Mouse (Mus musculus): ENCODE data around the gene Ubfd1. TPM values are rescaled to one million over a fixed set of nuclear protein-coding genes. Genes with fewer than 3 reads are reported as not detected.

The Ubfd1 gene
- 10 to 100 TPM; 64.2 to 65.1 TPM for total RNA-seq (2021)
- long read RNA-seq, experiment 1, full-length matches to known transcripts = 17 of 34 reads
- long read RNA-seq, experiment 1, partial matches to known transcripts = 6 of 34 reads
- long read RNA-seq, experiment 1, other reads (novel, unspliced or antisense) = 11 of 34 reads
- long read RNA-seq, experiment 2, full-length matches to known transcripts = 32 of 54 reads
- long read RNA-seq, experiment 2, partial matches to known transcripts = 2 of 54 reads
- long read RNA-seq, experiment 2, other reads (novel, unspliced or antisense) = 20 of 54 reads

- DNase-seq (ENCODE audit: low spot score in 2 of 2) = peak; percentile 97 to 98
Observed at GRCm38 (mm10) chr7:122066945-122067516, at the start of gene Ubfd1, which contains the start of gene Ears2. Gene Ubfd1 (plus strand): TSS chr7:122067175. Gene Ears2 (minus strand): TSS chr7:122067263.

DNA sequence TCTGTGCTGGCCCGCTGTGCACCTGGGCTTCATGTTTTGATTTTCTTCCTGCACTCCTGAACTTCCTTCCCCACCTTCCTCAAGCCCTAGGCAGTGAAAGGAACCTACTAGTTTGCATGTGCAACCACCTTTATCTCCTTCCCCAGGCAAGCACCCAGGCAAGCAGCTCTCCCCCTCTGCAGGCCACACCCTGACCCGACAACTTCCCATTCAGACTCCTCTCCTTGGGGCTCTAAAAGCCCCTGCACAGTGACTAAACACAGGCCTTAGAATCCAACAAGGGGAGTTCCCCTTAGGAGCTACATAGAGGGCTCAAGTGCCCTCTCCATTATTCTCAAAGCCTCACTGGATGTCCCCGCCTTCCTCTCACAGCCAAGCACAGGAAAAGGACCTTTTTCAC, 48.7 kb upstream of the Ubfd1 start:
- no peak for DNase-seq (ENCODE audit: low spot score in 2 of 2)

DNA sequence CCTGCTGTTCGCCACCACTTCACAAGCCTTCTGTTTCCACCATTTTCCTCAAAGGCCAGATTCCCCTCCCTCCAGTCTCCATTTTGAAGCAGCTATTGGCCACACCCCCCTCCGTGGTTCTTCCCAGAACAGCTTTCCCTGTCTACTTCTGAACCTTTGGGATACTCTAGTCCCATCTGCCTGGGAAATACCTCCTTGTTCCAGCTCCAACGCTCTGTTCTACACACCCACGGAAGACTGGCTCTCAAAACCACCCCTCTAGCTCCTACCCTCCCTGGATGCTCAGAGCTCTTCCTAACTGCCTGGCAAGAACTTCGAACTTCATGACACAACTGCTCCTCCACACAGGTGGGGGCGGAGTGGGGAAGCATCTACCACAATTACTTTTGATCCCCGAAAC, 48.0 kb upstream of the Ubfd1 start:
- peak in 1 of 2 experiments; percentile 60 for DNase-seq (ENCODE audit: low spot score in 2 of 2)

DNA sequence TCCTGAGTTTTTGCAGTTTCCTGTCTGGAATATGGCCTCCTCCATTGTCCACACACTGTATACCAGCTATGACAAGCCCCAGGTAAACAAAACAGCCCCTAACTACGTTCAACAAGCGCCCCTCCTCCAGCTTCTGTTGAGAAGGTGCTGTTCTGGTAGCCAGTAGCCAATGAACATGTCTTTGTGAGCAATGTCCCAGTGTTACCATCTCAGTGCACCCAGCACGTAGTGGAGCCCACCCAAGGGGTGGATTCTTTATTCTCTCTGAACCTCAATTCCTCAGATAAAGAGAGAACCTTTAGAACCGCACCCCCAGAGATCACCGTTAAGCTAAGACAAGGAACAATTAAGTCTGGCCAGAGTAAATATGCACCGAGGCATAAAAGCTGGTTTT, 46.7 kb upstream of the Ubfd1 start:
- peak in 1 of 2 experiments; percentile 24 for DNase-seq (ENCODE audit: low spot score in 2 of 2)

DNA sequence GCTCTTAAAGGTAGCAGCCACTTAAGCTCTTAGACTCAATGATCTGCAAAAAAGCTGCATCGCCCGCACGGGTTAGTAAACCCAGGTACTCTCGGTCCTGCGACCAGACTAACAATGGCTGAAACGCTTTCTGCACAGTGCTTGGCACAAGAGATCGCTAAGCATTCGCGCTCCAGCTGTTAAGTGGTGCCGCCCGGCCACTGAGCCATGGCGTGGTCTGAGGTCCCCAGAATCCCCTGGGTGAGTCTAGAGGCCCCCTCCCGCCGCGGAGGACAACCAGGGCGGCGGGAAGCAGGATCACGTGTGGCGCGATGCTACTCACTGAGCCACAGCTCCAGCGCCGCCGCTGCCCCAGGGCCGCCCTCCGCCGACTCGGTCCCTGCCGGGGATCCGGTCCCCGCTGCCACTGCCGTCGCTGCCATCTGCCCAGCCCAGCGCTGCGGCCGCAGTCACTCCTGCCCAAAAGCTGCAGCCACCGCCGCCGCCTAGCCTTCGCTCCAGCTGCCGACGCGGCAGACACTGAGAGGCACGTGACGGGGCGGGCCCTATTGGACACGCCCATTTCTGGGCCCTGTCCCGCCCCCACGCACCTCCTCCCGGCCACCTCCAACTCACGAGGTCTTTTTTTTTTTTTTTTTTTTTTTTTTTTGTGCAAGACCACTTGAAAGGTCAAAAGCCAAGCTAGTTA, 46.2 kb upstream of the Ubfd1 start, which contains the start of gene Gga2:
Gene Gga2, minus strand, starts transcription at position 556 of the 688 bp plus-strand sequence.
- peak; percentile 85 to 89 for DNase-seq (ENCODE audit: low spot score in 2 of 2)

- no peak for DNase-seq (ENCODE audit: low spot score in 2 of 2)
Observed at GRCm38 (mm10) chr7:122022131-122022530, 44.8 kb upstream of the Ubfd1 start.

DNA sequence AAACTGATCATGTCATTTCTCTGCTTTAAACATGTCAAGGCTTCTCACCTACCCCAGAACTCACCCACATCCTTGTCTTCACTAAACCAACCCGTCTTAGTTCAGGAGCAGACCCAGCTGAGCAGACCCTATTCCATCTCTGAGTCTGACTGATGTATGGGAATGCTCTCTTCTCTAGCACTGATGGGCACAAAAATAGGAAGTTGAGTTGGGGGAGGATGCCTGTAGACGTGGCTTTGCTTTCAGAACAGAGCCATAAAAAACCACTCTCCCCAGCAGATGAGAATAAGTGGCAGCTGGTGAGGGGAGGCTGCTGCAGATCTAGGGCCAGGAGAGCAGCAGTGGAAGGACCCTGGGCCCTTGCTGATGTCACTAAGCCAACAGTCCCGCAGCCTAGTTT, 33.6 kb upstream of the Ubfd1 start:
- DNase-seq (ENCODE audit: low spot score in 2 of 2) = no peak

DNA sequence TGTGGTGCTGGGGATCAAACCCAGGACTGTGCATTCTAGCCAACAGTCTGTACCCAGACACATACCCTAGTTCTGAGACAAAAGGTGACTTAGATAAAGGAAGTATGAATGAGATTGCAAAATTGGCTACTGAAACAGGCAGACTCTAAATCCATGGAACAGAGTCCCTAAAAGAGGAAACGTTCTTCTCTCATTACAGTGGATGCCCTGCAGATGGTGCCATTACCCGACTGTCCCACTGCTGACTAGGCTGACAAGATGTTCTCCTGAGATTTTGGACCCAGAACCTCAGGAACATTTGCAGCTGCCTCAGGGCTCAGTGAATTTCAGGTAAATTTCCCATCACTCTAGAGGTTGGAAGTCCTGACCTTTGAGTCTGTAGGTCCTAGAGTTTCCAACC, 32.6 kb upstream of the Ubfd1 start:
- DNase-seq (ENCODE audit: low spot score in 2 of 2) = no peak

DNA sequence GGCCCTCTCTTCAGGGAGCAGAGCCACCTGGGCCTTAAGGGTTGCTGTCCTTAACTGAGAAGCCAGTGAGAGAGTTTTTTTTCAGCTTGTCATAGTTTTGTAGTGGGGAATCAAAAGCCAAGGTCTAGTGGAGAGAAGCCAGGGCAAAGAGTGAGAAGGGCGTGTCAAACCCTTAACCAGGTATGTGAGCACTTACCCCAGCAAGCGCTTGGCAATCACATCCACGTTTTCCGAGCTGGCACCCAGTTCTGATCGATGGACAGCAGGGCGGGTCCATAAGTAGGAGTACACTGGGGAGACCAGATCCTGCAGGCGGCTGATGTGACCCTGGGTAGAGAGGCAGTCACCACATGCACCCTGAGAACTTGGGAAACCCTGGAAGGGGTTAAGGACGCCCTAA, 22.9 kb upstream of the Ubfd1 start:
- DNase-seq (ENCODE audit: low spot score in 2 of 2) = no peak

GRCm38 (mm10) chr7:122045181-122045634, 21.8 kb upstream of the Ubfd1 start:
- no peak for DNase-seq (ENCODE audit: low spot score in 2 of 2)

DNA sequence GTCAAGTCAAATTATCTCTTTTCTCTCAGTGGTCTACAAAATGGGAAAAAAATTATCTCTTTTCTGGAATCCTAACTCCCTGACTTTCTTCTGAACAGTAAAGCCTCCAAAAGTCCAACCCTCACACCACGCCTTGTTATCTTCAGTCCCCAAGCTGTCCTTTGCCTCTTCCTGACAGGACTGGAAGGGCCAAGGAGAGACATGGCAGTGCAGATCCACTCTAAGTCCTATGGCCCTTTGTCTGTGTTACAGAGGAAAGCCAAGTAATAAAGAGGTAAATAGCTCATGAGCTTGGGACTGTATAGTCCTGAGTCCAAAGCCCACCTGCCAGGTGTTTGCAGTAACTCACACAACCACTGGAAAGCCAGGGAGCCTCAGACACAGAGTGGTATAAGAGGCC, 21.3 kb upstream of the Ubfd1 start:
- DNase-seq (ENCODE audit: low spot score in 2 of 2) = no peak

DNA sequence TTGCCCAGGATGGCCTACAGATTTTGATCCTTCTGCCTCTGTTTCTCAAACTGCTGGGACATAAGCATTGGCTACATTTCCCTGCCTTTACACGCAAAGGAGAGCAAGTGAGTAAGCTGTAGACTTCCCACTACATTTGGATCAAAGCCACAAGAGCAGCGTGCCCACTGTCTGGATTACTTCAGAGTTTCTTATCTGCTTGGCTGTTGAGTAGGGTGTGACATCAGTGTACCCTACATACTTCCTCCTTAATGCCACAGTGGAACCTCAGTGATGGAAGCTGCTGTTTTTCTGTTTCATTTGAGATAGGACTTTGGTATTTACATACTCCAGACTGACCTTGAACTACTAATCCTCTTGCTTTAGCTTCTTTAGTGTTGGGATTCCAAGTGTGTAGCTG, 20.2 kb upstream of the Ubfd1 start:
- DNase-seq (ENCODE audit: low spot score in 2 of 2) = no peak

- no peak for DNase-seq (ENCODE audit: low spot score in 2 of 2)
Observed at GRCm38 (mm10) chr7:122048191-122048590, 18.8 kb upstream of the Ubfd1 start.

- DNase-seq (ENCODE audit: low spot score in 2 of 2) = no peak
Observed at GRCm38 (mm10) chr7:122050834-122051233, 16.1 kb upstream of the Ubfd1 start.

DNA sequence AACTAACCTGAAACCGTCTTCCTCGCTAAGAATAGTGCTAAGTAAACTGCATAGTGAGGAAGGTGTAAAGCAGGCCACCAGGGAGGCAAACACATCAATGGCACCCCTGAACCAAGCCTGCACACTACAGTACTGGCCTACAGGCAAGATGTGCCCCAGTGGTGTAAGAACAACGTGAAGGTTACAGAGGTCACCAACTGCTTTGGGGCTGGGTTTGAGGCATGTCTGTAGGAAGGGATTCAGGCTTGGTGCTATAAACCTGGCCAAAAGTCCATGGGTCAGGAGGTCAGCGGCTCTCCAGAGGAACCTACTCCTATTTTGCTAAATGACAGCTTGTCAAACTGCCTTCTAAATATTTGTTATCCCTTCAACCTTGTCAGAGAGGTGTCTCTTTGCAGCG, 10.3 kb upstream of the Ubfd1 start:
- no peak for DNase-seq (ENCODE audit: low spot score in 2 of 2)

DNA sequence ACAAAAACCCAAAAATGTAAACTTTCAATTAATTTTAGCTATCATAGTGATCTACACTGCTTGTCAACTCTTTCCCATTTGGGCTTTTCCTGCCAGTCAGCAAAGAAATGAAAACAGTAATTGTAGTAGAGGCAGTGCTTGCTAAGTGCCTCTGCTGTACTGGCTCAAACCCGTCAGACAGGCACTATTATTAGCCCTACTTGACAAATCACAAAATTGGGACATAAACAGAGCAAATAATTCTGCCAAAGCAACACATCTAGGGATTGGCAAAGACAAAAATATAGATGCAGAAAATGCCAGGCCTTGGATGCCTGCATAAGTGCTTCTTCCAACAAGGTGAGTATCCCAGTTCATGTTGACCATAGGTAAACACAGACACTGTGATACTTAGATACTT, 1.3 kb upstream of the Ubfd1 start:
- DNase-seq (ENCODE audit: low spot score in 2 of 2) = no peak

- DNase-seq (ENCODE audit: low spot score in 2 of 2) = no peak
Observed at GRCm38 (mm10) chr7:122066102-122066944, 652 bp upstream of the Ubfd1 start.

DNA sequence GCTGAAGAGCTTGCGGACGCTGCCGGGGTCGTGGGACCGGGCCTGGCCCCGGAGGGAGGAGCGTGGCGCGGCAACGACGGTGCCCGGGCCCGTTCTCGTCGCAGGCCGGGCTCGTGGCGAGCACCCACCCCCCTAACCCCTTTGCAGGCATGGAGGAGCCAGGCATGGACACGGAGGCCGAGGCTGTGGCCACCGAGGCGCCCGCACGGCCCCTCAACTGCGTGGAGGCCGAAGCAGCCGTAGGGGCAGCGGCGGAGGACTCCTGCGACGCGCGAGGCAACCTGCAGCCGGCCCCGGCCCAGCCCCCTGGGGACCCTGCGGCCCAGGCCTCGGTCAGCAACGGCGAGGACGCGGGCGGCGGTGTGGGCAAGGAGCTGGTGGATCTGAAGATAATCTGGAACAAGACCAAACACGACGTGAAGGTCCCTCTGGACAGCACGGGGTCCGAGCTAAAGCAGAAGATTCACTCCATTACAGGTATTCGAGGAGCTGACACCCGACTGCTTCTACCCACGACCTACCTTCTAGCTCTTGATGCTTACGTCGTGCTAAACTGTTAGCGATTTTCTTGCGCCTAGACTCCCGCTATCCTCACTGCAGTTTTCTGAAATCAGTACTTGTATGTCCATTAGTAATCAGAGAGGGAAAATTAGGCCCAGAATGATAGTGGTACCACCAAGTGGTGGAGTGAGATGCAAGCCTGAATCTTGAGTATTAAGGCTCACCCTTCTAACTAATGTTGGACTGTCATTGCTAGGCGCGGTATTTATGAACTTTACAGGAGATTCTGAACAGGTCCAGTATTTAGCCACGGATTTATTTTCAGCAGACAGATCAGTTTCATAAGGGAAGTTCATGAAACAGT, 774 bp downstream of the Ubfd1 start:
- DNase-seq (ENCODE audit: low spot score in 2 of 2) = peak in 1 of 2 experiments; percentile 24

- no peak for DNase-seq (ENCODE audit: low spot score in 2 of 2)
Observed at GRCm38 (mm10) chr7:122074374-122074773, 7.4 kb downstream of the Ubfd1 start.

- no peak for DNase-seq (ENCODE audit: low spot score in 2 of 2)
Observed at GRCm38 (mm10) chr7:122079798-122080554, 13.0 kb downstream of the Ubfd1 start.

All from layer of hippocampus, postnatal 14 days (tissue).